Mouse (Mus musculus) ES-E14 (cell line): ENCODE data around the gene Aatf.

Experiments
- CHD2 ChIP-seq: IDR thresholded peaks from 2 replicates; pipeline ENCODE4 v1.6.1; 2014; ENCODE audit warnings: mild to moderate bottlenecking, low read depth, low read length, inconsistent platforms
- HCFC1 ChIP-seq: IDR thresholded peaks from 2 replicates; pipeline ENCODE4 v1.6.1; 2012; ENCODE audit warnings: low read length, inconsistent platforms, borderline replicate concordance; ENCODE audit not compliant: insufficient read depth
- MAFK ChIP-seq: IDR thresholded peaks from 2 replicates; pipeline ENCODE4 v1.6.1; 2014; ENCODE audit warnings: mild to moderate bottlenecking, low read depth, low read length, inconsistent platforms; ENCODE audit not compliant: insufficient read depth
- ZC3H11A ChIP-seq: IDR thresholded peaks from 2 replicates; pipeline ENCODE4 v1.6.1; 2012; ENCODE audit warnings: low read depth, mild to moderate bottlenecking, inconsistent platforms, low read length, borderline replicate concordance
- ZNF384 ChIP-seq: IDR thresholded peaks from 2 replicates; pipeline ENCODE4 v1.6.1; 2012; ENCODE audit warnings: low read depth, low read length, inconsistent platforms

DNA sequence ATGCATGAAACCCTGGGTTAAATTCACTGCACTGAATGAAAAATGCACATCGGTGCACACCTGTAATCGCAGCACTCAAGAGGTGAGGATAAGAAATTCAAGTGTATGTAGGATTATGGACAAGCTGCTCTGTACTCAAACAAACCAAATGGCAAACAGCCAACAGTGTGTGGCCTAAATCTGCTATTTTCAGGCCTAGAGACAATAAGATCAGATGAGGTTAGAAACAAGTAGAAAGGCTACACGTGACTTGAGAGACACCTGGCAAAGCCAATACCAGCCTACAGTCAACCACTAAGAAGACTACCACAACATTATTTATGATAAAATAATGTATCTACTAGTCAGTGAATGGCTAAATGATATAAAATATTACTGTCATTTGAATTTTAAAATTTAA is 72.9 kb downstream of the Aatf start:
- no peak for TF ChIP-seq CHD2
- no peak for TF ChIP-seq HCFC1
- TF ChIP-seq ZC3H11A = no peak
- TF ChIP-seq MAFK = no peak
- TF ChIP-seq ZNF384 = no peak
